Mouse (Mus musculus) bone marrow, adult 2 months (tissue): ENCODE results near the gene Nrf1. TPM values are rescaled to one million over a fixed set of nuclear protein-coding genes. Genes with fewer than 3 reads are reported as not detected.

Source experiments
- H3K27ac ChIP-seq: fragments of 200-500 bp; 2 replicates; pipeline ENCODE4 v1.5.1; 2012; ENCODE audit warnings: low read depth, mild to moderate bottlenecking, control low read depth, inconsistent platforms, low read length; ENCODE audit not compliant: control insufficient read depth, poor library complexity, insufficient read depth
- H3K4me1 ChIP-seq: fragments of 200-500 bp; 2 replicates; pipeline ENCODE4 v1.6.1; 2011; ENCODE audit warnings: low read length; ENCODE audit not compliant: control insufficient read depth, insufficient read depth
- H3K4me3 ChIP-seq: fragments of 200-500 bp; replicated peaks from 2 replicates; pipeline ENCODE3; 2011; ENCODE audit warnings: mild to moderate bottlenecking, low read depth, low read length, control low read depth; ENCODE audit not compliant: control insufficient read depth
- CTCF ChIP-seq: fragments of 200-500 bp; IDR thresholded peaks from 2 replicates; pipeline ENCODE4 v1.5.1; 2011; ENCODE audit warnings: low read length, control low read depth; ENCODE audit not compliant: control insufficient read depth, insufficient read depth
- POLR2A ChIP-seq: fragments of 200-500 bp; IDR thresholded peaks from 2 replicates; pipeline ENCODE4 v1.6.1; 2011; ENCODE audit warnings: low read depth, mild to moderate bottlenecking, control low read depth, low read length, borderline replicate concordance; ENCODE audit not compliant: control insufficient read depth
- WGBS: fragments of 180-500 bp; shearing (Covaris S2); methylation state at CpG from one replicate; pipeline ENCODE4 v1.1.7; 2018; 5-methylcytosine and 5-hydroxymethylcytosine counted together
- polyA plus RNA-seq: library from polyadenylated mRNA; stranded (reverse); fragments of >200 nt; gene quantifications from 2 replicates; pipeline ENCODE4 v1.2.4, GENCODE M21; 2011; ENCODE audit warnings: low replicate concordance; ENCODE audit not compliant: missing spikeins, insufficient read depth, insufficient read length

The Nrf1 gene
- 46.4 and 58.1 TPM in 2 replicates for polyA plus RNA-seq

GRCm38 (mm10) chr6:30047271-30048162, at the start of gene Nrf1:
Gene Nrf1 (plus strand): TSS chr6:30047988.
- Histone ChIP-seq H3K27ac (peak within 1 kb of the TSS; percentile 100), H3K4me1 (peaks cover 2% of the 10 kb centered on the region), H3K4me3 (peak within 1 kb of the TSS; percentile 95)
- TF ChIP-seq POLR2A = peak; percentile 96; the same call in 1 of the 2 replicates
- no peak for TF ChIP-seq CTCF
- WGBS = under 1% methylated on average over 74 of the region's 78 CpGs

- Histone ChIP-seq H3K4me1 (no peaks in the 10 kb centered on the region; the same call in 1 of the 2 replicates), H3K27ac (no peak overlapping the region), H3K4me3 (no peak overlapping the region)
- 75% methylated on average over 9 of the region's 9 CpGs for WGBS
- no peak for TF ChIP-seq CTCF
- TF ChIP-seq POLR2A = no peak
Observed at GRCm38 (mm10) chr6:29998140-29998539, 49.6 kb upstream of the Nrf1 start.

DNA sequence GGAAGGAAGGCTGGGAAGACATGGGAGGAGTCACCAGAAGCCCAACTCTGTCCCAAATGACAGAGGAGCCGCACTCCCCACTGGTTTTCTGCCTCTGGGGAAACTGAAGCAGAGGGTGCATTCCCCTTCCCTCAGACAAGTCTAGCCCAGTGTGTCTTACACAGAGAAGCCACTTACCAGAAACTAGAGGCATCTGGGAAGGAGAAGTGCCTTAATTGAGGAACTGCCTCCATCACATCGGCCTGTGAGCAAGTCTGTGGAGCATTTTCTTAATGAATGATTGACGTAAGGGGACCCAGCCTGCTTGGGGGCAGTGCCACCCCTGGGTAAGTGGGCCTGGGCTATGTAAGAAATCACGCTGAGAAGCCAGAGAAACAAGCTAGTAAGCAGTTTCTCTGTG, 49.0 kb upstream of the Nrf1 start:
- Histone ChIP-seq H3K4me3 (no peak overlapping the region), H3K4me1 (no peaks in the 10 kb centered on the region; the same call in 1 of the 2 replicates), H3K27ac (no peak overlapping the region)
- no peak for TF ChIP-seq CTCF
- TF ChIP-seq POLR2A = no peak
- WGBS = 30% methylated on average over 4 of the region's 4 CpGs

DNA sequence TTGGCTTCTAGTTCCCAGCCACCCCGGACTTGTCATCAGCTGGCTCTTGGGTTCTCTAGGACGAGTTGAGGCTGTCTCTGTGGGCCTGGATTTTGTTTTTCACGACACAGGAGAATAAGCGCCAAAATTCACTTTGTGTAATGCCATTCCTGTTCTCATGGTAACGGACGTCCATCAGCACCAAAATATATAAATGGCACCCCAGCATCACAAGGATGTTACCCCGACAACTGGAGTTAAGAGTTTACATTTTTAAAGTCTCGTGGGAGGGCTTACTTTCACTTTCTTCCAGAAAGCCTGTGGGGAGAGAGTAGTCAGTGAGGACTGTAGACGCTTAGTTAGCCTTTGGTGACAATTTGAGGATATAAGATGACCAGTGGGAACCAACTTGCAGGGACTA, 45.2 kb upstream of the Nrf1 start:
- Histone ChIP-seq H3K4me3 (no peak overlapping the region), H3K4me1 (no peaks in the 10 kb centered on the region; the same call in 1 of the 2 replicates), H3K27ac (no peak overlapping the region)
- WGBS = 75% methylated on average over 9 of the region's 9 CpGs
- no peak for TF ChIP-seq POLR2A
- TF ChIP-seq CTCF = no peak

GRCm38 (mm10) chr6:30005851-30006250, 41.9 kb upstream of the Nrf1 start:
- whole genome bisulfite sequencing = 56% methylated on average over 1 of the region's 1 CpGs
- no peaks in the 10 kb centered on the region; the same call in 1 of the 2 replicates for H3K4me1 ChIP-seq
- no peak overlapping the region for H3K4me3 ChIP-seq

GRCm38 (mm10) chr6:30009204-30009603, 38.6 kb upstream of the Nrf1 start:
- WGBS = 82% methylated on average over 7 of the region's 7 CpGs
- Histone ChIP-seq H3K27ac (no peak overlapping the region), H3K4me3 (no peak overlapping the region), H3K4me1 (peaks cover 1% of the 10 kb centered on the region; the same call in 1 of the 2 replicates)
- no peak for TF ChIP-seq CTCF

More at GRCm38 (mm10) chr6:30005851-30006250, 41.9 kb upstream of the Nrf1 start:
- TF ChIP-seq POLR2A (no peak), CTCF (no peak)
- H3K27ac ChIP-seq = no peak overlapping the region

DNA sequence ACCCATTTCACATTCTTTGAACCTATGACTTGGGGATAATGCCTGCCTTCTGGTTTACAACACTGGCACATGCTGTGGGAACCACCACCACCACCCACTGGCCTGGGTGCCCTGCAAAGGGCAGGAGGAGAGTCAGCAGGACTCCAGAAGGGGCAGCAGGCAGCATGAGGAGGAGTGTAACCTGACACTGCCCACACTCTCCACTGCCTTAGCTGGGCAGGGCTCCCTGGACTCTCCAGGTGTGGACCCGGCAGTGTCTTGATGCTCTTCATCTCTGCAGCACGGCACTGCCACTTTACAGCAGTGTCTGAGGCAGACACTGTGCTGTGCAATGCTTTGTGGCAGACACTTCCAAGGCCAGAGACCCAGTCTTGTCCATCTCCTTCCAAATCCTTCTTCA, 34.3 kb upstream of the Nrf1 start:
- WGBS = 75% methylated on average over 2 of the region's 2 CpGs
- H3K27ac ChIP-seq = no peak overlapping the region
- H3K4me3 ChIP-seq = no peak overlapping the region
- peaks cover 1% of the 10 kb centered on the region; the same call in 1 of the 2 replicates for H3K4me1 ChIP-seq
- no peak for TF ChIP-seq CTCF
- no peak for TF ChIP-seq POLR2A

GRCm38 (mm10) chr6:30014187-30014864, 33.5 kb upstream of the Nrf1 start:
- 64% methylated on average over 5 of the region's 5 CpGs for WGBS
- peaks cover 1% of the 10 kb centered on the region; the same call in 1 of the 2 replicates for H3K4me1 ChIP-seq

More at GRCm38 (mm10) chr6:30014187-30014864, 33.5 kb upstream of the Nrf1 start:
- no peak overlapping the region for H3K4me3 ChIP-seq
- TF ChIP-seq CTCF = no peak
- H3K27ac ChIP-seq = no peak overlapping the region
